Mouse (Mus musculus): ENCODE measurements around the gene Ccdc187.

Gene Ccdc187

GRCm38 (mm10) chr2:26280594-26280993, 13.8 kb downstream of the Ccdc187 start:
- no peak for DNase-seq (ENCODE audit: low spot score)

DNA sequence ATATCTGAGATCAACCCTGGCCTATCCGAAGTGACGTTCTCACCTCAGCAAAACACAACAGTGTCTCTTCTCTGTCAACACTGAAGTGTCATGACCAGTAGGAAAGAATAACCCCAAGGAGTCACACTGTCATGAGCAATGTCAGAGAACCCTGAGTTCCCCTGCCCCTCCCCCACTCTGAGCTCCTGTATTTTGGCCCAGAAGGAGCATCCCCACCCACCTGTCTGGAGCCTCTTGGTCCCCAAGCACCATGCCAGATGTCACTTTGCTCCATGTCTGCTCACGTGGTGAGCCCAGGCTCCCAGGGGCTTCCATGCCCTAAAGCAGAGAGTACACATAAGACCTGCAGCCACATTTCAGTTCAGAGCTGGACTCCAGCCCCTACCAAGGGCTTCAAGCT, 14.6 kb downstream of the Ccdc187 start:
- DNase-seq (ENCODE audit: low spot score), result no peak

GRCm38 (mm10) chr2:26273611-26274010, 20.7 kb downstream of the Ccdc187 start:
- DNase-seq (ENCODE audit: low spot score), result peak; percentile 27

DNA sequence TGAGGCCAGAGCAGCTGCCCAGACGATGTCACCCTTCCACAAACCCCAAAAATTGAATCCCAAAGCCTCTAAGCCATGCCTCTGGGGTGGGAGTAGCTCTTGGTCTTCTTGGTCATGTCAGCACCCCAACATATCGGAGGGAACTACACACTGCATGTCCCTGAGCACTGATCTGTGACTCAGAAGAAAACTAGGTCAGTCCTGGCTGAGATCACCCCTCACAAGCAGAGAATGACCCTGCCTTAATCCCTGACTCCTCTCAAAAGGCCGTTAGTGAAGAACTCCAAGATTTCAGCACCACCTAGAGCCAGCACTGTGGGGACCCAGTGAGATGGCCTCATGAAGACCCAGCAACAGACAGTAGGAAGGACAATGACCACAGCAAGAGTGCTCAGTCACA, 26.1 kb downstream of the Ccdc187 start:
- DNase-seq (ENCODE audit: low spot score), result no peak

DNA sequence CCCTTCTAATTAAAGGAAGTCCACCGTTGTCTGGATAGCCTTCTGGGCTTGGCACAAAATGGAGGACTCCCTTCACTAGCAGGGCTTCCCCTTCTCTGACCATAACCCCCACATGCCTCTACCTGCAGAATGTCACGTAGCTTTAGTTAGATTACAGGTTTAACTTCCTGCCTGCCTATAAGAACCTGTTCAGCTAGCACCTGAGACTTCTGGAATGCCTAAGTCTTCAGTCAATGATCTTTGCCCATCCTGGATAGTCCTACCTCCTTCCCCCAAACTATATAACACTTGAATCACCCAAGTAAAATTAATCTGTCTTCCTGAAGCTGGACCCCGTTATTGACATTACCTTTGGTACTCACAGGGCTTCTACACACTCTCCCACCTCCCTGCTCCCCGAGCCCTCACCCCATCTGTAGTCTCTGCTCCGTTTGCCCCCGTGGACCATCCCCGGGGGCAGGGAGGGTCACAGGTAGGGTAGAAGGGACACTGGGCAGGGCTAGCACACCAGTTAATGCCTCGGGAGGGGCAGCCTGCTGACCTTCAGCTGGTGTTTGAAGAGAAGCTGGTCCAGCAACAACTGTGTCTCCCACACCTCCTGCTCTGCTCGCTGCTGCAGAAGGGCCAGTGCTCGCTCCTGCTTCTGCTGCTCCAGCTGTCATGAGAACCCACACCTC, 28.2 kb downstream of the Ccdc187 start:
- DNase-seq (ENCODE audit: low spot score), result no peak

GRCm38 (mm10) chr2:26265095-26265494, 29.3 kb downstream of the Ccdc187 start:
- DNase-seq (ENCODE audit: low spot score), result no peak

DNA sequence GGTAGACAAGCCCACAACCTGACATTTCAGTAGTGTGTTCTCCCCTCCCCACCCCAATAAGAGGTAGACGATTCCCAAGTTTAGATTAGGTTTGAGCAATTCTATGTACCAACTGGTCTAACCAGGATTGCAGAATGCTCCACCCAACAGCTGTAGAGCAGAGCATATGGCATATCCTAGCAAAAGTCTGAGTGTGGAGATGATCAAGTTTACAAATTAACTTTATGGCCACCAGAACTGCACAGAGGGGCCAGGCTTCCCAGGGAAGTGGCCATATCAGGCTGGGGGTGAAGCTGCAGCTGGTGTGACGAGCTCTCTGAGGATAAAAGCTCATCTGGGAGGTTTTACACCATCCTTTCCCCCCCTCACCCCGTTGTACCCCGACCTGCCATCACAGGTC, 29.7 kb downstream of the Ccdc187 start:
- no peak for DNase-seq (ENCODE audit: low spot score)

GRCm38 (mm10) chr2:26257315-26258096, 36.9 kb downstream of the Ccdc187 start:
- DNase-seq (ENCODE audit: low spot score), result no peak

DNA sequence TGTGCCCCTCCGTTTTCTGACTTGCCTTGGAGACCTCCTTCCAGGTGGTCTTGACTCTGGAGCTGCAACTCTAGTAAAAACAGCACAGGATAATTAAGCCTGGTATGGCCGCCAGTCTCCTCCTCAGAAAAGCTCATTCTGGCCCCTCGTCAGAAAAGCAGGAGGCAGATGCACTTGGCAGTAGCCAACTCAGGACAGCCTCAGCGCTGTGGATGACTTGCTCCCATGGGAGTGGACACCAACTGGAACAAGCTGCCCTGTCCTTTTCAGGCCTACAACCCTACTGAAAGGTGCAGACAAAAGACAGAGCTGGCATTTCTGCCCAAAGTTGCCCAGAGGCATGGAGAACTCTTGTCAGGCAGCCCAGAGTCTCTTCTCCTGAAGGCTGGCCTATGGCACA, 39.5 kb downstream of the Ccdc187 start:
- no peak for DNase-seq (ENCODE audit: low spot score)

DNA sequence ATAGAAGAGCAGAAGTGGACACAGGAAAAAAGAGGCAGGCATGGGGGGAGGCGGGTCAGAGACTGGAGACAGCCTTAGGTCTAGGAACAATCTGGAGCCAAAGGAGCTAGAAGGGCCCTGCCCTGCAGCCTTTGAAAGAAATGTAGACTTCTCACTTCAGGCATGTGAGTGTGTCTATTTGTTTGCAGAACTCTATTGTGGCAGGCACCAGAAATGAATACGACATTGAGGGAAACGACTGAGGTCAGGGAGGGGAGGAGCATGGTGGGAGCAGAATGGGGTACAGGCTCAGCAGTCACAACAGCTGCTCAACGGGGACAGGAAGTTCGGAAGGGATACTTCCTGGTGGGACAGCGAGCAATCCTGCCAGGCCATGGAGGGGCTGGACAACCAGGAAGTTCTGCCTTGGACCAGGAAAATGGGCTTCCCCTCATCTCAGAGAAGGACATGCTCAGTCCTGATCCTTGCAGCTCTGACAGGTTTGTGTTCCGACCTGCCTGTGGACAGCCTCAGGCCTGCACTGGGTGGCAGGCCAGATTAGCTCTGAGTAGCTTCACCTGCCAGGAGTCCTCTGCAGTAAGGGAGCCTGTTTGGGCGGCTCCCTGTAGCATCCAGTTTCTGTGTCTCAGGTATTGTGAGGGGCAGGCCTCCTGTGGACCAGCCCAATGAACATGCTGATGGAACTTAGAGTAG, 41.7 kb downstream of the Ccdc187 start:
- no peak for DNase-seq (ENCODE audit: low spot score)

DNA sequence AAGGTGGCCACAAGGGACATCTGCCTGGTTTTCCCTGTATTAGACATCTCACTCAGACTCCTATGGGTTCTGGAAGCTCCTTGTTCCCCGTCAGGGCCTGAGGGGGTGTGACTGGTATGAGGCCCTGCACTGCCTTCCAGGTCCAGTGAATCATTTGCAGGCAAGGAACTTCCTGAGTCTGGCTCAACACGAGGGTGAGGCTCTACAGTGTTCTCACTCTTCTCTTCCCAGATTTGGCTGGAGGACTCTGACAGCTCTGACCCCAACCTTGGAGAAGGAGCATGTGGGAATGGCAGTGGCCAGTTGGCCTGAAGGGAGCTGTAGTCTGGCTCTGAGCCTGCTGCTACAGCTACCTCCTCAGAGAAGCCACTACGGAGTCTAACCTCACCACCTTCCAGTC, 46.8 kb downstream of the Ccdc187 start:
- DNase-seq (ENCODE audit: low spot score), result no peak

- no peak for DNase-seq (ENCODE audit: low spot score)
These were observed 53.5 kb downstream of the Ccdc187 start for GRCm38 (mm10) chr2:26240841-26241240.

GRCm38 (mm10) chr2:26240330-26240729, 54.0 kb downstream of the Ccdc187 start:
- DNase-seq (ENCODE audit: low spot score), result no peak

GRCm38 (mm10) chr2:26237290-26237782, 57.0 kb downstream of the Ccdc187 start, which contains the start of gene Qsox2:
Qsox2 (minus strand) TSS chr2:26237525.
- peak; percentile 71 for DNase-seq (ENCODE audit: low spot score)

DNA sequence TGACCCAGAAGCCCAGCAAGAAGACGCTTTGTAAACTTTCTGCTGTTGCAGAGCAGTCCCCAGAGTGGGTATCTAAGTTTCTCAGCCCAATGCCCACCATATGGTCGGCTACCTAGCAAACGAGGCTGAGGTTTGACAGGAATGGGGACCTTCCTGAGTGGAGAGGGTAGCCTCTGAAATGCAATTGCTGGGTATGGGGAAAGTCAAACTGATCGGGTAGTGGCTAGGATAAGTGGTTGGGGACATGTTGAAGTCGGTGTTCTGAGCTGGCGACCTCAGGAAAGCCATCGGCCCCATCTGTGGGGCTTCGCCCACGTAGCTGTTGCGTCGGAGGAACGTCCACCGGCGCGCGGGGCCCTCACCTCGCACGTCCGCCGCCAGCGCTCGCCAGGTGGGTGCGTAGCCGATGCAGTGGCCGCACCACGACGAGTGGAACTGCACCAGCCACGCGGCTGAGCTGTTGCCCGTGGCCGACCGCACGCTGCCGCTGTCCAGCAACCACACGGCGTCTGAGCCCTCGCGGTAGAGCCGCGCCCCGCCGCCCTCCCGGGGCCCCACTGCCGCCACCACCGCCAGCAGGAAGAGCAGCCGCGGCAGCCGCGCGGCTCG, 57.6 kb downstream of the Ccdc187 start:
- no peak for DNase-seq (ENCODE audit: low spot score)

GRCm38 (mm10) chr2:26234771-26235170, 59.6 kb downstream of the Ccdc187 start:
- no peak for DNase-seq (ENCODE audit: low spot score)

DNA sequence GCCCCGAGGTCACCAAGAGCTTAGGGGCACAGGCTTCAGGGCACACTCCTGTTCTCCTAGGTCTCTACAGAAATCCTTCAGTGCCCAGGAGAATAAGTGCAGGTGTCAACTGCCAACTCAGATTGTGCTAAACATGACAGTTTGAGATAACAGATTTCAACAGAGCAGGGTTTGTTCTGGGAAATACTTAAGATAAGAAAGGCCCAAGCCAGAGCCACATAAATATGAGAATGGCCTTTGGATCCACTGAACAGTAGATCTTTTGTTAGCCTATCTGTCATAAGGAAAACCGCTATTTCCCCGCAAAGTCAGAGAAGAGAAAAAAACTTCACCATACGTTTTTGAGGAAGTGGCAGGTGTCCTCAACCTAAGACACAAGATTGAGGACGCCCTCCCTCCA, 60.1 kb downstream of the Ccdc187 start:
- no peak for DNase-seq (ENCODE audit: low spot score)

- DNase-seq (ENCODE audit: low spot score), result no peak
These were observed 63.0 kb downstream of the Ccdc187 start for GRCm38 (mm10) chr2:26231366-26231765.

- DNase-seq (ENCODE audit: low spot score), result no peak
These were observed 64.1 kb downstream of the Ccdc187 start for GRCm38 (mm10) chr2:26230253-26230652.

DNA sequence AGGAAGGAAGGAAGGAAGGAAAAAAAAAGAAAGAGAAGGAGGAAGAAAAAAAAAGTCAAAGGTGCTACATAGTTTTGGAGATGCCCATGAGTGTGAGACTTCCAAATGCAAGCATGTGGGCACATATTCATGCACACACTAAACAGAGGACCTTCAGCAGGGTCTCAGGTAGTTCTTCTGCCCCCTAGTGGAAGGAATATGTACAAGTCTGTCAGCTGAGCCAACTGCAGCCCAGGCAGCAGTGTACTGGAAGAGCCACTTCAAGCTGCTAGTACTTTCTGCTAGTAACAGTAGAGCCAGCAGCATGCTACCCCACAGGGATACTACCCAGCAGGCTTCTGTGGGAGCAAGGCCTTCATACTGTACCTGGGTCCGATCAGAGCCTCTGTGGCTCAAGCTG, 66.6 kb downstream of the Ccdc187 start:
- DNase-seq (ENCODE audit: low spot score), result no peak

DNA sequence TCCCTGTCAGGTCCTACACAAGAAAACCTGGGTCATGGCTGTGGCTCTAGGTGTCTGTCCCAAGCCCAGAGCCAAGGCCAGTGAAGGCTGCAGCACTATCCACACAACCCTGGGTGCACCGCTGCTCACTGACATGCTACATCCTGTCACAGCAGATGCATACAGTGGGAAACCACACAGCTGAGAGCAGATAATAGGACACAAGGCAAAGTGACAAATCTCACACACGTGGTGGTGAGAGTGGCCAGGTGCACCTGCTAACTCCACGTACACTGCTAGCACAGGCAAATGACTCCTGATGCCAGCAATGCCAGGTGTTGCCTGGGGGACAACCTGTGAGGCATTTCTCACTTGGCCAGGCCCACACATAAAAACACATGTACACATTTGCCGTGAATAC, 69.1 kb downstream of the Ccdc187 start:
- no peak for DNase-seq (ENCODE audit: low spot score)

DNA sequence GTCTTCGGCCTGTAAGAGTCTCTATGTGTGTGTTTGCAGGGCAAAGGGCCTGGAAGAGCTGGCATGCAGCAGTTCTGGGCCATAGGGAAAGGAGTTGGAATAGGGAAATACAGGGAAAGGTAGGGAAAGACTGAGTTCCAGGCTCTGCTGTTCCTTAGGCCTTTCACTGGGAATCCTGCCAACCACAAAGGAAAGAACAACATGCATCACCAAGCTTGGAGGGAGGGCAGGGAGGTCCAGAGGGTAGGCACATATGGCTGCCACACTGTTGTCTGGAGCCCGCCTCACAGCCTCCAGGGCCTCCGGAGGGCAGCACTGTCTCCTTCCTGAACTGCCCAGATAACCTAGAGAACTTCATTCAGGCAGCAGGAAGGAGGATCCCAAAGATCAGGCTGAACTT, 70.4 kb downstream of the Ccdc187 start:
- no peak for DNase-seq (ENCODE audit: low spot score)
